Mouse (Mus musculus): Measurements from ENCODE around the gene Ppp1r26.

- TF ChIP-seq CTCF (IDR thresholded peaks at IDR 0.05) (no peak), POLR2A (IDR thresholded peaks at IDR 0.05; ENCODE audit: insufficient read depth, low read depth, low read length) (no peak)
Observed at GRCm38 (mm10) chr2:28497561-28497960, 51.0 kb downstream of the Ppp1r26 start.

Data from heart, adult 2 months (tissue).